8 mouse cellular contexts compared by ENCODE assay signal in genomic region chr1:93401191-93402052, GRCm38 (mm10). TPM values are rescaled to one million over a fixed set of nuclear protein-coding genes. Genes with fewer than 3 reads are reported as not detected.
A peak's percentile ranks its signal among the peaks of the same experiment; 100 is the strongest.
DNase-seq lines count a peak whose midpoint lies in the region; ATAC-seq and TF ChIP-seq lines count a peak whose summit lies in the region.

No protein-coding gene starts in this region.

- H3K27me3 ChIP-seq in hindbrain, embryonic 11.5 days (ENCODE audit: control insufficient read depth, insufficient read depth, low read length): no peaks in the 10 kb centered on the region
- no peaks in the 10 kb centered on the region for H3K27me3 ChIP-seq in neural tube, embryonic 14.5 days (ENCODE audit: control insufficient read depth, insufficient read depth, low read length)

- intact Hi-C loops in left cerebral cortex, postnatal 36 days (cut with DNase I): no loop called here

- no peaks in the 10 kb centered on the region for H3K9me3 ChIP-seq in hindbrain, embryonic 11.5 days (ENCODE audit: control insufficient read depth, low read length)
- no peaks in the 10 kb centered on the region for H3K9me3 ChIP-seq in neural tube, embryonic 14.5 days (ENCODE audit: control insufficient read depth, low read length)

- no peaks in the 10 kb centered on the region for H3K36me3 ChIP-seq in hindbrain, embryonic 11.5 days (ENCODE audit: control insufficient read depth, insufficient read depth, low read length)
- H3K36me3 ChIP-seq in neural tube, embryonic 14.5 days (ENCODE audit: control insufficient read depth, insufficient read depth, low read length): no peaks in the 10 kb centered on the region

- 25% methylated on average over 38 of the region's 38 CpGs for WGBS in hindbrain, embryonic 11.5 days
- WGBS in lung, adult 2 months: 13% methylated on average over 38 of the region's 38 CpGs
- 29% methylated on average over 38 of the region's 38 CpGs for WGBS in neural tube, embryonic 14.5 days

- ATAC-seq in hindbrain, embryonic 11.5 days (ENCODE audit: low FRiP score): no peak
- ATAC-seq in neural tube, embryonic 14.5 days (ENCODE audit: low read depth): no peak

- no peak overlapping the region for H3K27ac ChIP-seq in hindbrain, embryonic 11.5 days (ENCODE audit: low read depth, low read length)
- H3K27ac ChIP-seq in neural tube, embryonic 14.5 days (ENCODE audit: low read depth, low read length): no peak overlapping the region

- H3K4me1 ChIP-seq in hindbrain, embryonic 11.5 days (replicated peaks; ENCODE audit: control insufficient read depth, insufficient read depth, low read length): no peaks in the 10 kb centered on the region
- no peaks in the 10 kb centered on the region; the same call in 1 of the 2 replicates for H3K4me1 ChIP-seq in lung, adult 2 months (ENCODE audit: control insufficient read depth, insufficient read depth, low read length)
- no peaks in the 10 kb centered on the region for H3K4me1 ChIP-seq in neural tube, embryonic 14.5 days (ENCODE audit: control insufficient read depth, insufficient read depth, low read length)

- TF ChIP-seq CTCF in lung, adult 2 months (IDR thresholded peaks at IDR 0.05; ENCODE audit: insufficient read depth, low read length): no peak

- DNase-seq in layer of hippocampus, adult 9-11 months: peak; percentile 34
- DNase-seq in layer of hippocampus, postnatal 36 days: no peak
- DNase-seq in brain, adult 2 months (ENCODE audit: low read depth, low spot score): peak; percentile 16
- DNase-seq in hindbrain, embryonic 11.5 days (ENCODE audit: low spot score): peak; percentile 19
- peak; percentile 28 for DNase-seq in lung, adult 2 months
- no peak for DNase-seq in left cerebral cortex, postnatal 36 days (ENCODE audit: low spot score in 2 of 2)
- no peak for DNase-seq in cerebellum, adult 9-11 months

- H3K9ac ChIP-seq in hindbrain, embryonic 11.5 days (ENCODE audit: low read depth, low read length): no peak overlapping the region
- no peak overlapping the region for H3K9ac ChIP-seq in neural tube, embryonic 14.5 days (replicated peaks; ENCODE audit: low read depth, low read length)

- peak; percentile 13; the same call in 1 of the 2 replicates for TF ChIP-seq POLR2A in lung, adult 2 months (IDR thresholded peaks at IDR 0.05; ENCODE audit: borderline replicate concordance, extremely low read depth, low read depth, low read length)

- no peak overlapping the region for H3K4me3 ChIP-seq in hindbrain, embryonic 11.5 days (ENCODE audit: low read depth, low read length)
- peak overlapping the region; percentile 62 for H3K4me3 ChIP-seq in lung, adult 2 months (replicated peaks; ENCODE audit: extremely low read depth, low read depth, low read length)
- H3K4me3 ChIP-seq in neural tube, embryonic 14.5 days (ENCODE audit: low read depth, low read length): no peak overlapping the region

- H3K4me2 ChIP-seq in hindbrain, embryonic 11.5 days (replicated peaks; ENCODE audit: low read depth, low read length): peak overlapping the region; percentile 6; the same call in 1 of the 2 replicates
- 0 out of 2 replicates have a peak overlapping the region, but pooled peaks have one; percentile 23 for H3K4me2 ChIP-seq in neural tube, embryonic 14.5 days (ENCODE audit: low read depth, low read length)

RNA-seq across cellular contexts. Expression of gene Ano7, which starts 27.7 kb away (rescaled TPM):
- under 1 TPM; 0.17 to 0.35 TPM for total RNA-seq in layer of hippocampus, postnatal 36 days (2021)
- polyA plus RNA-seq in hindbrain, embryonic 11.5 days (2014; fragmentation: Nextera tagmentation; extraction: Ambion mirVana): 0.23 TPM in 1 of 2 replicates, not detected in the other
- 0.59 and 0.69 TPM in 2 replicates for polyA plus RNA-seq in lung, adult 2 months (2012; rRNA removed)
- polyA plus RNA-seq in neural tube, embryonic 14.5 days (2014; fragmentation: Nextera tagmentation; extraction: Ambion mirVana): 1.1 and 1.2 TPM in 2 replicates
- under 1 TPM; 0.15 to 0.20 TPM for total RNA-seq in left cerebral cortex, postnatal 36 days (2021)

RNA-seq across cellular contexts. Expression of gene Pask, which starts 58.1 kb away (rescaled TPM):
- total RNA-seq in layer of hippocampus, postnatal 36 days (2021): 1 to 10 TPM; 5.7 to 6.9 TPM
- polyA plus RNA-seq in hindbrain, embryonic 11.5 days (2014; fragmentation: Nextera tagmentation; extraction: Ambion mirVana): 12.1 and 12.2 TPM in 2 replicates
- 0.69 and 0.86 TPM in 2 replicates for polyA plus RNA-seq in lung, adult 2 months (2012; rRNA removed)
- polyA plus RNA-seq in neural tube, embryonic 14.5 days (2014; fragmentation: Nextera tagmentation; extraction: Ambion mirVana): 4.6 and 5.7 TPM in 2 replicates
- total RNA-seq in left cerebral cortex, postnatal 36 days (2021): 1 to 10 TPM; 5.2 to 5.3 TPM

RNA-seq across cellular contexts. Expression of gene Ppp1r7, which starts 58.8 kb away (rescaled TPM):
- 10 to 100 TPM; 66.3 to 85.6 TPM for total RNA-seq in layer of hippocampus, postnatal 36 days (2021)
- 79.4 and 89.3 TPM in 2 replicates for polyA plus RNA-seq in hindbrain, embryonic 11.5 days (2014; fragmentation: Nextera tagmentation; extraction: Ambion mirVana)
- 3.0 and 4.2 TPM in 2 replicates for polyA plus RNA-seq in lung, adult 2 months (2012; rRNA removed)
- polyA plus RNA-seq in neural tube, embryonic 14.5 days (2014; fragmentation: Nextera tagmentation; extraction: Ambion mirVana): 57.9 and 67.7 TPM in 2 replicates
- total RNA-seq in left cerebral cortex, postnatal 36 days (2021): 10 to 100 TPM; 78.7 to 80.3 TPM

Comparison
In these comparisons a context has a peak if more than half of its experiments do, and no peak if none do; other contexts are left out.
1. DNase-seq: peak in layer of hippocampus, adult 9-11 months (single experiment), brain, adult 2 months (single experiment), hindbrain, embryonic 11.5 days (single experiment) and lung, adult 2 months (single experiment); none in layer of hippocampus, postnatal 36 days (0 of 2), left cerebral cortex, postnatal 36 days (0 of 2) and cerebellum, adult 9-11 months (single experiment).
2. RNA of gene Ppp1r7, which starts 58.8 kb away (polyA plus RNA-seq): 79.4 to 89.3 TPM in hindbrain, embryonic 11.5 days and 57.9 to 67.7 TPM in neural tube, embryonic 14.5 days; 3.0 to 4.2 TPM in lung, adult 2 months; every median in the first group is over 10 times any median in the second.